Mouse (Mus musculus) kidney, adult 2 months (tissue): Measurements from ENCODE around the gene Mdh1b.

Experiments
- CTCF ChIP-seq: fragments of 200-500 bp; conservative IDR thresholded peaks from 2 replicates; pipeline ENCODE4 v1.5.1; 2011; ENCODE audit warnings: low read depth, mild to moderate bottlenecking, control low read depth, low read length, moderate library complexity, mixed read lengths; ENCODE audit not compliant: insufficient read depth, insufficient read length
- POLR2A ChIP-seq: fragments of 200-500 bp; IDR thresholded peaks from one replicate; pipeline ENCODE4 v1.6.1; 2011; ENCODE audit warnings: low read depth, low read length, control low read depth

- TF ChIP-seq CTCF (no peak), POLR2A (no peak)
These were observed 10.0 kb downstream of the Mdh1b start for GRCm38 (mm10) chr1:63720161-63720560.
